Mouse (Mus musculus) heart, postnatal 25 days (tissue): Measurements from ENCODE around the gene Tmem158. TPM values are rescaled to one million over a fixed set of nuclear protein-coding genes. Genes with fewer than 3 reads are reported as not detected.
A peak's percentile ranks its signal among the peaks of the same experiment; 100 is the strongest.

ENCODE experiments used
- DNase-seq: peaks from one replicate; pipeline ENCODE4 v3.0.0; 2022; ENCODE audit warnings: low spot score
- intact Hi-C: fragments of 180-260 bp; cut with DNase I; formaldehyde crosslinking; loops from one replicate; pipeline ENCODE4 v1.15.1; 2025
- total RNA-seq, 2 experiments: library from RNA; stranded (reverse); gene quantifications; 2 replicates each; pipeline ENCODE4 v1.2.3; 2021

Gene Tmem158
- total RNA-seq, 2 experiments from 2014 or later: 7.3 to 8.0 TPM

DNA sequence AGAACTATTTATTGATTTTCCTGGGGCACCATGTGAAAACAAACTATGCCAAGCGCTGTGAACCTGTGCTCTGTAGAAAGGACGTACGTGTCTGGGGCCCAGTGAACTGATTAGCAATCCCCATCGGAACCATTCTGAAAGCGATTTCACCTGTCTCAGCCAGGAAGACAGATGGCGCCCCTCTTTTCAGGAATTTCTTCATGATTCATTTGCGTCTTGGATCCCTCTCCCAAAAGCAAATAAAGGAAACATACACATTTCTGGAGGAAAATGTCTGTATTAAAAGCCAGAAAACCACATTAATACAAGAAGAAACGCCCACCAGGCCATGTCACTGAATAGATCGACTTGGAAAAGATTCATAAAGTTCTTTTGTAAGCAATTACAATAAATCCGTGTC lies 1.8 kb downstream of the Tmem158 start:
- intact Hi-C loops: loop anchor here (2.0 to 10.0 kb wide), 2 partner anchors 182 to 234 kb away; partner anchors contain the start of gene Tmem42
- no peak for DNase-seq

DNA sequence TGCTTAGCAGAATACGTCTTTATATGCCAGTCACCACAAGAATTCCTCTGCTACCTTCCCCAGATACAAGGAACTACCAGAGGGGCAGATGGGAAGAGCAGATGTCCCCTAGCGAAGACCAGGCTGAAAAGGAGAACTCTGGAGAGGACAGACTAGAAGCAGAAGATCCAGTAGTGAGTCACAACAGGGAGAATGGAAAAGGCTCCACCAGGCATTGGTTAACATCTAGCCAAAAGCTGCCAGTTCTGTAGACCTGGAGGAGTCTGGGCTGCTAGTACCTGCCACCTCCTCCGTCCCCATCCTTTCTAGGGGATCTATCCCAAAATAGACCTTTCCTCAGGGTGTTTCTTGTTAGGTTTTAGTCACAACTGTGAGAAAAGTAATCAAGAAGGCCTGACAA lies 4.8 kb downstream of the Tmem158 start:
- intact Hi-C loops: loop anchor here (10.0 kb wide), 1 partner anchor 231 kb away; the partner anchor contains the start of gene Tmem42
- DNase-seq: no peak

DNA sequence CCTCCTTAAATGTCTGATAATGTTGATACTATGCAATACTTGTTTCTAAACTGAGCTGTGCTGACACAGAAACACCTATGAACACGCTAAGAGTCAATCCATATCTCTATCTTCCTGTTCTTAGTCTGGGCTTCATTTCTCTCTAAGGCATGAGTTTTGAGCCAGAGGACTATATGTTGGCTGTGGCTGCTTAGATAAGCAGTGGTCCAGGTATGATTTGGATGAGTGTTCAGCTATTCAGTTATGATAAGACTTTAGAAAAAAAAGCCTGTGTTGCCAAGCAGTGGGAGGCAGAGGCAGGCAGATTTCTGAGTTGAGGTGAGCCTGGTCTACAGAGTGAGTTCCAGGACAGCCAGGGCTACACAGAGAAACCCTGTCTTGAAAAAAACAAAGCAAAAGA lies 12.6 kb downstream of the Tmem158 start:
- DNase-seq: no peak
- intact Hi-C loops: no loop called here

DNA sequence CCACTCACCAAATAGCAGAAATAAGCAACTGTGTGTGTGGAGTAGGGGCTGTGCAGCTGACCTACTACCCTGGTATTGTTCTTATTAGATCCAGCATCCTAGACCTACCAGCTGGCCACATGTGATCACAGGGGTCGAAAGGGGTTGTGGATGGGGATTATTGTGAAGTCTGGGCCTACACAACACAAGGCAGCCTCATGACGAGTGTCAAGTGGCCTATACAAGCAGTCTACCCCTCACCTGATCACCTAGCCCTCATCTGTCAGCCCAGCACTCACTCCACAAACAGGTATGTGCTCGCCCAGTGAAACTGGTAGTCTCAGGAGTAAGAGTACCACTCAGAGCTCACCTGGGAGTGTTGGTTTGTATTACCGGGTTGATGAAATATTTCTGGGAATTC lies 15.4 kb downstream of the Tmem158 start:
- intact Hi-C loops: no loop called here
- no peak for DNase-seq

DNA sequence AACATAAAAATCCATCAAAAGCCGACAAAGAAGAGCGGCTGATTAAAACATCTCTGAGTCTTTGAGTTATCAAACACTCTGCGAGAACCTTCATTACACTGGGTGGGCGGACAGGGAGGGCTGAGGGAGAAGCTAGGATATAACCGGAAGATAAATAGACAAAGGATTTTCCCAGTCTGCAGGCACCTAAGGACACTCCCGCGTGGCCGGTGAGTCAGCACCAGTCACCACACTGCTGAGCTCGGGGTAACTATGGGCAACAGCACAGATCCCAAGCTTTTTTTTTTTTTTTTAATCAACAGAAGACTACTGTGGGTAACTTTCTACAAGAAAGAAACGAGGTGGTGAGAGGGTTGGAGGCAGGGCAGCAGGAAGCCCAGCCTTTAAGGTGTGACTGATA lies 16.6 kb downstream of the Tmem158 start:
- intact Hi-C loops: no loop called here
- no peak for DNase-seq

DNA sequence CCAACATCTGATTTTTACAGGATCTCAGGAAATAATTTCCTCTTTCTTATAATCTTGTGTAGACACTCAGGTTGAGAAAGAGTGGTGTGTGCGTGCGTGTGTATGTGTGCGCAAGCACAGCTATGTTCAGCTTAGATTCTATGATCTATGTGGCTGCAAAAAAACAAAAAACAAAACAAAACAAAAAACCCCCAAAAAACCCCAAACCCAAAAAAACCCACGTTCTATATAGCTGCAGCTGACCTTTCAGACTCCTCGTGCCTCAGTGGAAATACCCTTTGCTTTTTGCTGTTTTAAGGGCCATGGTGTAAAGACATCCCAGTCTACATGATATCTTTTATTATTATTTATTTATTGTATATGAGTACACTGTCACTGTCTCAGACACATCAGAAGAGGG lies 19.4 kb downstream of the Tmem158 start:
- no peak for DNase-seq
- intact Hi-C loops: no loop called here

DNA sequence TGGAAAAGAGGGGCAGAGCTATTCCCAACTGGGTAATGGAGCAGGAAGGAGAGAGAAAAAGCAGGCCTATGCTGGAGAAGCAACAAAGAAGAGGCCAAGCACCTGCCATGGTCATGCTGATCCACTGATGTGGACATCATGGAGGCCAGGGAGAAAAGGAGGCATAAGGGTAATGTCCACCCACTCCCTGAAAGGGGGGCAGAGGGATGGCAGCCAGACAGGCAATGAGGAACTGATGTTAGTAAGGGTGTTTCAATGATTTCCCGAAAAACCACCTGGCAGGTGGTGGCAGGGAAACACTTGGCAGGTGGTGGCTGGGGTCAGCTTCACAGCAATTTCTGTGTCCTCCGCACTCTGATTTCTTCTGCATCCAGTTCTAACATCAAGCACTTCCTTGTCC lies 19.8 kb downstream of the Tmem158 start:
- no peak for DNase-seq
- intact Hi-C loops: no loop called here

DNA sequence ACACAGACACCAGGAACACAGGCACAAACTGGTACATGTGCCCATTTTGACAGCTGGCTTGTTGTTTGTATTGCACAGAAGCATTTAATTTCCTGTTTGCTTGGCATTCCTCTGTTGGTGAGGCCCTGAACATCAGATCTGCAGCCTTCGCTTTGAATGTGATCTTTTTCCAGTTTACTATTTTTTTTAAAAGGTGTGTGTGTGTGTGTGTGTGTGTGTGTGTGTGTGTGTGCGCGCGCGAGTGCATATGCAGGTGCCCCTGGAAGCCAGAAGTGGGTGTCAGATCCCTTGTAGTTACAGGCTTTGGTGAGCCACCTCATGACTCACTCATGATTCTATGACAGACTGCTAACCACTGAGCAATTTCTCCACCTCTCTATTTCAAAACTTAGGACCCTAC lies 20.3 kb downstream of the Tmem158 start:
- intact Hi-C loops: no loop called here
- DNase-seq: no peak

DNA sequence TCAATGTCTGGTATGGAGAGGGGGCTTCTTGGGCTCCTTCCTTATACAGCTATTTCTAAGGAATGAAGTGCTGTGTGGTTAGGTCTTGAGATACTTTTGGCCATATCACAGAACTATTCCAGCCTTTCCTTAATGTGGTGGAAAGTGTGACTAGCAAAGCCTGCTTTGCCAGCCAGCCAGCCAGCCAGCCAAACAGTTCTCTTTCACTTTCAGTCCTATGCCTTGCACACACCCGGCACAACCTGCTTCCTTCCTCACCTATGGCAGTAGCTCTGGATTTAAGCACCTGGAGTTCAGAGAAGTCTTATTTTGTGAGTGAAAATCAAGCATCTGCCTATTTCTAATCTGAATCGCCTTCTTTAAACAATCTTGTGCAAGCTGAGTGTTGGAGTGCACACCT lies 20.9 kb downstream of the Tmem158 start:
- no peak for DNase-seq
- intact Hi-C loops: no loop called here

DNA sequence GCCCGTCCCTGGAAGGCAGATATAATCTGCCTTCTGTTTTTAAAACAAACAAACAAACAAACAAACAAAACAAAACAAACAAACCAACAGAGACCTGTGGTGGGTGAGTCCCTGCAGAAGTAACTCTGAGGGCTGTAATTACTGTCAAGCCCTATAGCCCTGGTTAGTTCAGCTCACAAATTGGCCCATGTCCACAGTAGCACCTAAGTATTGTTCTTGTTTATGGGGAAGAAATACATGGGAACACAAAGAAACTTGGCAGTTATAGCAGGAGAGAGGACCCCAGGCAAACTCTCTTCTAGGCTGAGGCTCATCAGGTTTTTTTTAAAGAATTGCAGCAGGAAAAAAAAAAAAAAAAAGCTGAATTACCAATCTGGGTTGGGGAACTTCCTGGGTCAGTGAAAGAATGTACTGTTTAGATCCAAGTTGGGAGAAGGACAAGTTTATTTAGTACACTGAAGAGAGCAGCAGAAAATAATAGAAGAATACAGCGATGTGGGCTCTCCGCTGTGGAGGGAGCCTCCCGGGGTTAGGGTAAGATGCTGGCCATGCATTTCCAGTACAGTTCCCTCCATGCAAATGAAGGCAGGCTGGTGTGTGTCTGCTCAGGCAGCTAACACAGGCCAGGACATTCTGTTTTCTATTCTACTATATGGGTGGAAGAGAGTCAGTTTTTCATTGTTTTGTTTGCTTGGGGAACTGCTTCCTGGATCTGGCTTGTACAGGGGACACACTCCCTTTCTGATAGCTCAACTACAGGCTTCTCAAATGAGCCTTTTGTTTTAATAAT lies 22.1 kb downstream of the Tmem158 start:
- intact Hi-C loops: no loop called here
- no peak for DNase-seq

DNA sequence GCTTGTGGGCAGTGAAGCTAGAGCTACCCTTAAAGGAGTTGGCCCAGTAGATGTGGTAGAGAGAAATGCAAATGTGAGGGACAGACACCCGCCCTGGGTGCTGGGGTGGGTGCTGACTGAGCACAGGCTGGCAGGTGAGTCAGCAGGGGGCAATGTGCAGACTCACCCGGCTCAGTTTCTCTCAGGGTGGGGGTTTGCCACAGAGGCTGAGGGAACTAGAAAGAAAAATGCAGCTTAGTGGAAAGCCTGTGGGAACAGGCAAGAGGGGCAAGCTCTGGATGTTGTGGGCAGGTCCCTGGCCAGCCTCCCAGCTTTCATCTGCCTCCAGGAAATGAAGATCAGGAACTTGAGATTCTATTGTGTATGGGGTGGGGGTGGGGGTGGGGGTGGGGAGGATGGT lies 22.8 kb downstream of the Tmem158 start:
- DNase-seq: peak; percentile 31
- intact Hi-C loops: no loop called here

DNA sequence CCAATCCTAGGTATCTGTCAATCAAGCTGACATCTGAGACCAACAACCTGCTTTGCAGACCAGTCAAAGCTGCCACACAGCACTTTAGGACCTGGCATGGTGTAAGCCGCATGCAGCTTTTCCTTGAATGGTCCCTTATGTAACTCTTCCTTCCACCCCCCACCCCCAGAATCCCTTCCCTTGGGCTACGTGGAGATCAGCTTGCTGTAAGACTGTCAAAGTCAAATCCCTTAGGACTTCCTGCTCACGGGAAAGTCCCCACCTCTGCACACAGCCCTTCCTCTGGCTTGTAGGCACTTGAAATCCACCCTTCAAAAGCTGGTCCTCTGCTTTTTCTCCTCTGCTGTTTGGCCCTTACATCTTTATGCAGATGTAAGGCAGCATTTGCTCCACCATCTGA lies 24.9 kb downstream of the Tmem158 start:
- intact Hi-C loops: no loop called here
- DNase-seq: no peak

DNA sequence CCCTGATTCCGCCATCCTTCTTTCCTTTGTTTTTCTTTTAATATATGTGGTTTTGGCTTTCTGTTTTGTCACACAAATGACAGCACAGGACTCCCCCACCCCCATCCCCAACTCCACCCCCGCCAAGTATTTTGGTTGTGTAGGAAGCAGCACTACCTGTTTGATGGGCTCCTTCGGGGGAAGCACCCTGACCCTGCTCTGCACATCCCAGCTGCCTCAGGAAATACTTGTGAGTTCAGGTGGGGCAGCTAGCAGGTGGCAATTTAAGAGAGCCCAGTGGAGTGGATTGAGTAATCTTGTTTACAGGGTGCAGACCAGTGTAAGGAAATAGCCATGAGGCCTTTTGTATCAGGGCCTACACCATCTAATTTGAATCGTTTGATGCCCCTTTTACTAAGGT lies 30.7 kb downstream of the Tmem158 start:
- no peak for DNase-seq
- intact Hi-C loops: no loop called here

DNA sequence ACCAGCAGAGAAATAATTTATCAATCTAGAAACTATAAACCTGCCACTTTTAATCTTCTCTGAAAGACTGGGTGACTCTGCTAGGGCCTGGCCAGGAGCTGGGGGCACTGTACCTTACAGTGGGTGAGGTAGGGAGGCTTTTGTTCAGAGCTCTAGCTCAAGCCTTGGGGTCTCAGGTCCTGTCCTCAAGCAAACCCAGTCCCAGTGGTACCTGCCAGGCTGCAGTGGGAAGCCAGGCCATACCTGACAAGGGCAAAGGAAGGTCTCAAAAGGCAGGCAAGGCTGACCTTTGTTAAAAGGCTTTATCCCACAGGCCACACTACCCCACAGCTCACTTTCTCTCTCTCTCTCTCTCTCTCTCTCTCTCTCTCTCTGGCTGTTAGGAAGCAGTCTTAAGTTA lies 31.9 kb downstream of the Tmem158 start:
- no peak for DNase-seq
- intact Hi-C loops: no loop called here

DNA sequence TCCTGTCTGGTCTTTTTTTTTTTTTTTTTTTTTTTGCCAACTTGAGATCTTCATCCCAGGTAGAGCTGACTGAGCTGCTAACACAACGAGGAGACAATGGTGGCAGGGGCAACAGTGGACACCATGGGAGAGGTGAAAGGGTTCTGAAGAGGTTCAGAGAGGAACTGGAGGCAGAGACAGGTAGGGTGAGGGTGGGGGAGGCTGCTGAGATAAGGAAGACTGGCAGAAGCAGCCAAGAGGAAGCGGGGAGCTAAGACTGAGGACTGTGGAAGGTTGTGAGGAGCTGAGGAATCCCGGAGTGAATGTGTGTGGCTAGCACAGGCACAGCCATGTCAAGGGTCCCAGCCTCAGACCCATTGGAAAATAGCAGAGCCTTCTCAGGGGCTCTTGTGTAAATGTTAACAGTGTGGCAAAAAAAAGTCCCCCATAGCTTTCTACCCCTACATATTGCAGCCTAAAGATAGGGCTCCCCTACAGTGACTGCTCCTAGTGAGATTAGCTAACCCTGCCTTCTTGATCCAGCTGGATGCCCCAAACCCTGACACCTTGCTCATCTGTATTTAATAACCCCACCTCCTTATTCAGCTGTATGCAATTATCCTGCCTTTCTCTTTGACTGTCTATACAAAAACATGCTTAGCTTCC lies 33.3 kb downstream of the Tmem158 start:
- intact Hi-C loops: no loop called here
- DNase-seq: no peak

DNA sequence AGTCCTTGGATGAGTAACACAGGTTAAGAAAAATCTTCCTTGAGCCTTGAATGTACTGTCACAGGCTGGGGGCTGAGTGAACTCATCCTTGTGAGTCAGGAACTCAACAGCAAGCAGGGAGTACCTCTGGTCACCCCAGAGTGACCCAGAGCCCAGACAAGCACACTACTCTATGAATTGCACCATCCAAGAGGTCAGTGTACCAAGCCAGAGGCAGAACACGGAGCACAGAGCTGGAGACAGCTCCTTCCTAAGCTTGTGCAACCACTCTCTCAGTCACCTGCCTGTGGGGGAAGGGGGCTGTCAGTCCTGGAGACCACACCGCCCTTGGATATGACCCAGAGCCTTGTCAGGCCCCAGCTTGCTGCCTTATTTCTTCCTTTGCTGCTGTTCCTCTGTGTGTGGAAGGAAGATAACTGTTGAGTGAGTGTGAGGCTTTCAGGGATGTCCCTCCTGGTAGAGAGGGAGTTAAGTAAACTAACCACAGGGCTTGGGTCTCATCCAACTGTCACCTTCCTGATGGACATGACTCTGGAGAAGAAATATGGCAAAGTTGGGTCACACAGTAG lies 35.6 kb downstream of the Tmem158 start:
- no peak for DNase-seq
- intact Hi-C loops: no loop called here

DNA sequence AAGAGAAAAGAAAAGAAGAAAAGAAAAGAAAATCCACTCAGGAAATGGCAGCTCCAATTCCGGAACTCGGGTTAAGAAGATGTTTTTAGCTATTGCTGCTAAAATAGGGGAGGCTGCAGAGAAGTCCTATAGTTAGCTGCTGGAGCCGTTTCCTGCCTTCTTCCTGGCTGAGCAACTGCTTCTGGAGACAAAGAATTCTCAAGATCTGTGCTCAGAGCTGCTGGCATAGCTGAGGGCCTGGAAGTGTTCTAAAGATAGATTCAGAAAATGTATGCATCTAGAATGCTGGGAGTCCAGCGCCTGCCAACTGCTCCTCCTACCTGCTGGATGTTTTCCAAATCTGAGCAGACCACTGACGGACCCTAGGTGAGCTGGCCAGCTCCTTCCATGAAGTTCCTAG lies 40.7 kb downstream of the Tmem158 start:
- intact Hi-C loops: no loop called here
- no peak for DNase-seq

DNA sequence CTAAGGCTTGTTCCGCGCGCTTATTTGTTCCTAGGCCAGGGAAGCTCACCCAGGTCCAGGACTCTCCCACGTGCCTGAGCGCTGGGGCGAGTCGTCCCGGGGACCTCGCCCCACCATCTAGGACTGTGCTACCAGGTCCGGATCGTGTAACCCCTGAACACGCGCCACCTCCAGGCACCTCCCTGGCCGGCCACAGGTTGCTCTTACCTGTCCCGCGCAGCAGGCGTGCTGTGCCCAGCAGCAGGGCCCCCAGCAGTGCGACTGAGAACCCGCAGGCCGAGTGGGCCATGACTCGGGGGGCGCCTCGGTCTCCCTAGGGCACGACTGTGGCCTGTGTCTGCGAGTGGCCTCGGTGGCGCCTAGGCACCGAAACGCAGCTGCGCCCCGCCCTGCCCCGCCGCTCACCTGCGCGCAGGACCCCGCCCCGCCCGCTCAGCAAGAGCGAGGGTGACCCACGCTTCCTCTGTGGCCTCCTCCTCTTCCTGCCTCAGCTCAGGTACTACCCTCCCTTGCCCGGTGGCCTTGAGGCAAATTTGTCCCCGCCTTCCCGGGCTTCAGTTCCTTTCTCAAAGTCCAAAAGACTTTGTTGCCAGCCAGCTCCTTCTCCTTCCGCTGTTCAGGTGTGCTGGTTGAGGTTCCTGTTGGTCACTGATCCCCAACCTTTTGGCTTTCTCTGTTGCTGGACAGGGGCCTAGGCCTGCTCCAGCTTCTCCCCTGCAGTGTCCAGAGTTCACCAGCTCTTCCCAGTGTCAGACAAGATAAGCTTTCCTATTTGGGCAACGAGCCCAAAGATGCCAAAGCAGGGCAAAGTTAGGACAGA lies 44.7 kb downstream of the Tmem158 start, which contains the start of gene Cdcp1:
Gene Cdcp1, minus strand, starts transcription at position 418 of the 820 bp plus-strand sequence.
- intact Hi-C loops: no loop called here
- DNase-seq: no peak

DNA sequence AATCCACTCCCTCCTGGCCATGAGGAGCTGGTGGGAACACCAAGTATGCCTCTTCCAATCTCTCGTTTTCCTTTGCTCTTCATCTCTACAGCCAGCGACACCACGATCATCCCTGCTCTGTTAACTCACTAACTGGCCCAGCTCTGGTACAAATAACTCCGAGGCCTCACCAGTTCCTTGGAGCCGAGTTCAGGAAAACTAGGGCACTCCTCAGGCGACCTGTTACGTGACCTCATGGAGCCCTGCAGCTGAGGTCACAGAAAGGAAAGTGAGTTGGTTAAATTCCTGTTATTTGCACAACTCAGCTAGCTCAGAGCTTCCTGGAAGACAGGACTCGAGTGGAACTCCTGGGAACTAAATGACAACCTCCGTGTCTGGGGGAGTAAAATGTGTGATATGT lies 47.2 kb downstream of the Tmem158 start:
- intact Hi-C loops: no loop called here

More for the DNA sequence above, 47.2 kb downstream of the Tmem158 start:
- no peak for DNase-seq
